Mouse (Mus musculus) heart, postnatal 0 days (tissue): ENCODE measurements at regions not wholly inside any gene's neighbourhood (a gene's known extent, or its start where the extent isn't known, plus 50 kb on each side); places are given as distances from the start of the nearest gene placed in this dataset.

Experiments used
- CTCF ChIP-seq: IDR thresholded peaks from 2 replicates; pipeline ENCODE4 v1.5.1; 2016; ENCODE audit warnings: antibody characterized with exemption, control low read depth, low read depth
- EP300 ChIP-seq: IDR thresholded peaks from 2 replicates; pipeline ENCODE4 v1.6.1; 2016; ENCODE audit warnings: antibody characterized with exemption, low read depth

DNA sequence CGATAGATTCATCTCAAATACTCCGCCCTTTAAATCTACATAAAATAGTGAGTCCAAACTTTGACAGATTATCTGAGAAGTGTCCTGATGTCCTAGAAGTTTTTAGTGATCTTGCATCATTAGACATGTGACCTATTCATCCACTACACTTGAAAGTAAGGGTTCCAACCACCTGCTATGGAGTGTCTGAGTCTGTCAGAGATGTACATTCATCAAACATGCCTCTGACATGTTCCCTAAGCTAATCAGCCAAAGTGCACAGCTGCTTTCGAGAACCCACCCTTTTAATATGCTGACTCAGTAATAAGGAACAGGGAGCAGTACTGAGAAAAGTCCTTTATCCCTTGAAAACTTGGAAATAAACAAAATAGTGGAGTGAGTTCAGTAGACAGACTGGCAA is 2414.8 kb upstream of the Gm7489 start:
- no peak for TF ChIP-seq CTCF
- no peak for TF ChIP-seq EP300
